Mouse (Mus musculus) ovary, adult 18-20 months (tissue): ENCODE measurements at regions not wholly inside any gene's neighbourhood (a gene's known extent, or its start where the extent isn't known, plus 50 kb on each side); places are given as distances from the start of the nearest gene placed in this dataset.

Experiments used
- DNase-seq: peaks from one replicate; pipeline ENCODE4 v3.0.0; 2022; ENCODE audit warnings: low spot score, mixed read lengths

GRCm38 (mm10) chr3:139780054-139780453, 574.6 kb downstream of the Stpg2 start:
- no peak for DNase-seq

GRCm38 (mm10) chr3:139783406-139783805, 577.9 kb downstream of the Stpg2 start:
- DNase-seq, result no peak

- DNase-seq, result no peak
These were observed 581.0 kb downstream of the Stpg2 start for GRCm38 (mm10) chr3:139786510-139786909.

- DNase-seq, result no peak
These were observed 583.4 kb downstream of the Stpg2 start for GRCm38 (mm10) chr3:139788854-139789253.

GRCm38 (mm10) chr3:139796685-139797084, 591.2 kb downstream of the Stpg2 start:
- no peak for DNase-seq

- DNase-seq, result no peak
These were observed 593.6 kb downstream of the Stpg2 start for GRCm38 (mm10) chr3:139799059-139799458.

- DNase-seq, result peak; percentile 45
These were observed 597.5 kb downstream of the Stpg2 start for GRCm38 (mm10) chr3:139802716-139803710.

GRCm38 (mm10) chr3:139828014-139828413, 622.5 kb downstream of the Stpg2 start:
- no peak for DNase-seq

- no peak for DNase-seq
These were observed 623.1 kb downstream of the Stpg2 start for GRCm38 (mm10) chr3:139828581-139828980.

GRCm38 (mm10) chr3:139832599-139832998, 627.1 kb downstream of the Stpg2 start:
- no peak for DNase-seq

- no peak for DNase-seq
These were observed 636.5 kb downstream of the Stpg2 start for GRCm38 (mm10) chr3:139842015-139842414.

- DNase-seq, result no peak
These were observed 637.6 kb downstream of the Stpg2 start for GRCm38 (mm10) chr3:139842988-139843605.

- no peak for DNase-seq
These were observed 638.9 kb downstream of the Stpg2 start for GRCm38 (mm10) chr3:139844443-139844842.

GRCm38 (mm10) chr3:139847826-139848225, 642.3 kb downstream of the Stpg2 start:
- no peak for DNase-seq

- DNase-seq, result no peak
These were observed 654.6 kb downstream of the Stpg2 start for GRCm38 (mm10) chr3:139859966-139860635.

- DNase-seq, result no peak
These were observed 655.4 kb downstream of the Stpg2 start for GRCm38 (mm10) chr3:139860831-139861371.

GRCm38 (mm10) chr3:139866329-139866728, 660.8 kb downstream of the Stpg2 start:
- DNase-seq, result no peak

- no peak for DNase-seq
These were observed 661.5 kb downstream of the Stpg2 start for GRCm38 (mm10) chr3:139867030-139867429.

GRCm38 (mm10) chr3:139867499-139867898, 662.0 kb downstream of the Stpg2 start:
- no peak for DNase-seq

GRCm38 (mm10) chr3:139869779-139870178, 664.3 kb downstream of the Stpg2 start:
- no peak for DNase-seq

- DNase-seq, result no peak
These were observed 680.7 kb downstream of the Stpg2 start for GRCm38 (mm10) chr3:139885942-139886860.
